Mouse (Mus musculus) forebrain, embryonic 13.5 days (tissue): ENCODE measurements around the gene Clps. TPM values are rescaled to one million over a fixed set of nuclear protein-coding genes. Genes with fewer than 3 reads are reported as not detected.
A peak's percentile ranks its signal among the peaks of the same experiment; 100 is the strongest.

Experiments
- ATAC-seq: fragments of 200-750 bp; cut with Nextera tagmentation; 2 replicates; pipeline ENCODE4 v1.8.0; 2017
- H3K27ac ChIP-seq: fragments of 300-500 bp; sonication (generic); 2 replicates; pipeline ENCODE4 v1.5.1; 2015; ENCODE audit warnings: inconsistent platforms, mild to moderate bottlenecking, moderate library complexity
- H3K27me3 ChIP-seq: fragments of 300-500 bp; sonication (generic); 2 replicates; pipeline ENCODE4 v1.6.1; 2015; ENCODE audit warnings: mild to moderate bottlenecking, inconsistent platforms
- H3K36me3 ChIP-seq: fragments of 300-500 bp; sonication (generic); 2 replicates; pipeline ENCODE4 v1.6.1; 2015; ENCODE audit warnings: mild to moderate bottlenecking, inconsistent platforms; ENCODE audit not compliant: poor library complexity, severe bottlenecking
- H3K4me1 ChIP-seq: fragments of 300-500 bp; sonication (generic); 2 replicates; pipeline ENCODE4 v1.6.1; 2015; ENCODE audit warnings: inconsistent platforms
- H3K4me2 ChIP-seq: fragments of 300-500 bp; sonication (generic); 2 replicates; pipeline ENCODE4 v1.6.1; 2015; ENCODE audit warnings: inconsistent platforms, mild to moderate bottlenecking, moderate library complexity
- H3K4me3 ChIP-seq: fragments of 300-500 bp; sonication (generic); 2 replicates; pipeline ENCODE4 v1.5.1; 2015; ENCODE audit warnings: mild to moderate bottlenecking, inconsistent platforms
- H3K9ac ChIP-seq: fragments of 300-500 bp; sonication (generic); 2 replicates; pipeline ENCODE4 v1.6.1; 2015; ENCODE audit warnings: mild to moderate bottlenecking, inconsistent platforms
- H3K9me3 ChIP-seq: fragments of 300-500 bp; sonication (generic); replicated peaks from 2 replicates; pipeline ENCODE4 v1.6.1; 2016; ENCODE audit warnings: inconsistent platforms
- WGBS: fragments of 180-500 bp; shearing (Covaris S2); methylation state at CpG from one replicate; pipeline ENCODE4 v1.1.7; 2015; 5-methylcytosine and 5-hydroxymethylcytosine counted together
- polyA plus RNA-seq: library from polyadenylated mRNA; unstranded; fragments of >200 nt; fragmentation: Nextera tagmentation; extraction: Ambion mirVana; gene quantifications from 2 replicates; pipeline ENCODE4 v1.2.1, GENCODE M21; 2015

Clps gene
- polyA plus RNA-seq, 1 experiment from 2014 or later, result 0.54 TPM

DNA sequence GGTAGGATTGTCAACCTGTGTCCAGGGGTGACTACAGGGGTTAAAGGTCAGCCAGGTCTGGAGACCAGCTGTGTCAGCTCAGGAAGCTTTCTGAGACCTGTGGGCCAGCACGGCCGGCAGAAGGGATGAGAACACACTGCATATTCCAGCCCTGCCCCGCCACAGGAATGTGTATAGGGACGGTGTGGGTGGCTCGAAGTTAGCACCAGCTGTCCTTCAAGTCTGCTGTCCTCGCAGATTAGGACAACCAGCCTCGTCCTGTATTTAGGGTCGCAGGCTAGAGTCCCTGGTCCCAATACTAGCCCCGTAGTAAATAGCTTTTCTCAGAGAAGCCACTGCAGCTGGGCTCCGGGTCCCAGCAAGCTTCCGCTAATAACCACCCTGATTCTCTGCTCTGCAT, 12.0 kb downstream of the Clps start:
- Histone ChIP-seq H3K27ac (no peak overlapping the region), H3K9me3 (no peaks in the 10 kb centered on the region), H3K9ac (no peak overlapping the region), H3K27me3 (no peaks in the 10 kb centered on the region), H3K4me1 (no peaks in the 10 kb centered on the region), H3K36me3 (no peaks in the 10 kb centered on the region), H3K4me3 (no peak overlapping the region), H3K4me2 (no peak overlapping the region)
- 81% methylated on average over 11 of the region's 11 CpGs for WGBS
- ATAC-seq, result no peak

DNA sequence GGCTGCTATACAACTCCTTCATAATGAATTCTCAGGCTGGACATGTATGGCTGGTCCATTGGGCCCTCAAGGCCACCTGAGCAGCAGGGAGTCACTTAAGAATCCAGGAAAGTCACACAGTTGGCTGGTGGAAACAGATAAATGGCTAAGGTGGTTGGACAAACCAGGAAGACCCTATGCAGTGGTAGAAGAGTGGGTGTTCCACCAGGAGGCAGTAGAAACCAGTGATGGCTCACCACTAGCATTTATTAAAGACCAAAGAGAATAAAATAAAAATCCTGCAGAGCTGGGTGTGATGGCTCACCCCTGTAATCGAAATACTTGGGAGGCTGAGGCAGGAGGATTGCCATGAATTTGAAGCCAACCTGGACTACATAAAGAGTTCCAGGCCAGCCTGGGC, 13.6 kb downstream of the Clps start:
- H3K4me2 ChIP-seq, result no peak overlapping the region
- H3K27me3 ChIP-seq, result no peaks in the 10 kb centered on the region
- no peaks in the 10 kb centered on the region for H3K36me3 ChIP-seq
- no peaks in the 10 kb centered on the region for H3K4me1 ChIP-seq
- no peak overlapping the region for H3K4me3 ChIP-seq
- no peak overlapping the region for H3K9ac ChIP-seq
- ATAC-seq, result no peak
- WGBS, result 87% methylated on average over 1 of the region's 1 CpGs
- H3K27ac ChIP-seq, result no peak overlapping the region
- peaks cover 1% of the 10 kb centered on the region for H3K9me3 ChIP-seq

DNA sequence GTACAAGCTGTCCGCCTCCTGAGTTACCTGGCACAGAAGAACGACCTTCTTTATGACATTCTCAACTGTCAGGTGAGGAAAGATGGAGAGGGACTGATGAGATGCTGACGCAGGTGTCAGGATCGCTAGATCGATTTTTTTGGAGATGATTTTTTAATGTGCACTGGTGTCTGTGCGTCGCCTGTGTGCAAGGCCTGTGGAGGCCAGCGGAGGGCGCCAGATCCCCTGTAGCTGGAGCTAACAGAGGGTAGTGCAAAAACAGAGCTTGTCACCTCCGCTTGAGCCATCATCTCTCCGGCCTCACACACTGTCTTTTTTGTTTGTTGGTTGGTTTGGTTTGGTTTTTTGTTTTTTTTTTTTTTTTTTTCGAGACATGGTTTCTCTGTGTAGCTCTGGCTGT, 22.7 kb downstream of the Clps start:
- Histone ChIP-seq H3K4me1 (no peaks in the 10 kb centered on the region), H3K4me2 (no peak overlapping the region), H3K27me3 (0 out of 2 replicates have a peak, but pooled peaks cover 3% of the 10 kb centered on the region), H3K4me3 (no peak overlapping the region), H3K9ac (no peak overlapping the region), H3K36me3 (no peaks in the 10 kb centered on the region), H3K27ac (no peak overlapping the region), H3K9me3 (peaks cover 13% of the 10 kb centered on the region)
- no peak for ATAC-seq
- WGBS, result 50% methylated on average over 12 of the region's 12 CpGs

DNA sequence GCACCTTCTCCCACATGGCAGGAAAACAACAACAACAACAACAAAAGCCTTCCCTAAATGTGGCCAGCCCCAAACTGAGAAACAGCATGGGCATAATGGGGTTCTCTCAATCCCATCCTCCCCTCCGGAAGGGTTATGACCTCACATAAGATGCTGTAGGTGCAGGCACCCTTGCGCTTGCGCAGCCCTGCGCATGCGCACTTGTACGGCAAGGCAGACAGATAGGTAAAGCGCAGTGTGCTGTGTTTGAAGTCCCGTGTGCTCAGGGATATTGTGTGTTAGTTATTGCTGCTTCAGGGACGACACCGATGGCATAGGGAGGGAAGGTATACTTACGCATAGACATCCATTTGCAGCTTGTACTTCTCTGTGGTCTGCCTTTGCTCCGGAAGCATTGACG, 27.2 kb downstream of the Clps start:
- H3K27ac ChIP-seq, result no peak overlapping the region
- H3K4me3 ChIP-seq, result no peak overlapping the region
- H3K4me1 ChIP-seq, result peaks cover 6% of the 10 kb centered on the region; the same call in 1 of the 2 replicates
- 94% methylated on average over 13 of the region's 13 CpGs for WGBS
- H3K9me3 ChIP-seq, result no peaks in the 10 kb centered on the region; the same call in 1 of the 2 replicates
- H3K9ac ChIP-seq, result no peak overlapping the region
- no peak for ATAC-seq
- peaks cover 10% of the 10 kb centered on the region for H3K27me3 ChIP-seq
- no peaks in the 10 kb centered on the region for H3K36me3 ChIP-seq
- no peak overlapping the region for H3K4me2 ChIP-seq

DNA sequence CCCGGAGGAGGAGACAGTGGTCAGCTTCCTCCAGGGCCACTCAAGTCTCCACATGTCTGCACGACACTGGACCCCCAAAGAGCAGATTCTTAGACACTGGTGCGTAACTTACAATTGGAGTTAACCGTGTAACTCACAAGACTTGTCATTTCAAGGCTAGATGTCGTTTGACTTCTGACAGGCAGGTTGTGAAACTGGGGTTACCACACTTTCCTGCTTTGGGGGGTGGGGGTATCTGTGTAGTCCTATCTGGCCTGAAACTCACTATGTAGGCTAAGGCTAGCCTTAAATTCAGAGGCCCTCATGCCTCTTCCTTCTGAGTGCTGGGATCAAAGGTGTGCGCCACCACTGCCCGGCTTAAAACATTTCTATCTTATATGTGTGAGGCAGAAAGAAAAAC, 28.0 kb downstream of the Clps start:
- H3K4me2 ChIP-seq, result no peak overlapping the region
- WGBS, result 85% methylated on average over 7 of the region's 7 CpGs

DNA sequence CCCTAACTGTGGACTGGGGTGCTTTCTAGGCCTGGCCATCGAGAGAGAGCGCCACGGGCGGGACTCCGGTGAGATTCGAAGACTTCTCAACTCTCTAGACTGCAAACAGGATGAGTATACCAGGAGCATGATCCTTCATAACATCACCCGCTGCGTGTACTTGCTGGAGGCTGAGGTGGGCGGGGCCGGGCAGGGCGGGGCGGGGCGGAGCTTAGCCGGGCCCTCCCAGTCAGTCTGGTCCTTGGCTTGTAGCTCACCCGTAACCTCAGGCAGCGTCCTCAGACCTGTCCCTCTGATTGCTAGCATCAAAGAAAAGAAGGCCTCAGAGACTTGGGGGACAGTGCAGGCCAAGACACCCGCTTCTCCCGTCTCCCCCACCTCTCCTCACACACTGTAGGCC, 28.6 kb downstream of the Clps start:
- Histone ChIP-seq H3K27ac (no peak overlapping the region), H3K4me2 (peak overlapping the region; percentile 25; the same call in 1 of the 2 replicates), H3K9me3 (no peaks in the 10 kb centered on the region), H3K4me3 (no peak overlapping the region), H3K36me3 (no peaks in the 10 kb centered on the region), H3K27me3 (peaks cover 7% of the 10 kb centered on the region), H3K9ac (no peak overlapping the region), H3K4me1 (peaks cover 12% of the 10 kb centered on the region; the same call in 1 of the 2 replicates)
- no peak for ATAC-seq
- WGBS, result 14% methylated on average over 17 of the region's 18 CpGs

More for the DNA sequence above, 28.0 kb downstream of the Clps start:
- no peaks in the 10 kb centered on the region for H3K9me3 ChIP-seq
- no peak overlapping the region for H3K4me3 ChIP-seq
- H3K36me3 ChIP-seq, result no peaks in the 10 kb centered on the region
- H3K27ac ChIP-seq, result no peak overlapping the region
- no peak overlapping the region for H3K9ac ChIP-seq
- no peak for ATAC-seq
- peaks cover 8% of the 10 kb centered on the region for H3K27me3 ChIP-seq
- H3K4me1 ChIP-seq, result peaks cover 11% of the 10 kb centered on the region; the same call in 1 of the 2 replicates

DNA sequence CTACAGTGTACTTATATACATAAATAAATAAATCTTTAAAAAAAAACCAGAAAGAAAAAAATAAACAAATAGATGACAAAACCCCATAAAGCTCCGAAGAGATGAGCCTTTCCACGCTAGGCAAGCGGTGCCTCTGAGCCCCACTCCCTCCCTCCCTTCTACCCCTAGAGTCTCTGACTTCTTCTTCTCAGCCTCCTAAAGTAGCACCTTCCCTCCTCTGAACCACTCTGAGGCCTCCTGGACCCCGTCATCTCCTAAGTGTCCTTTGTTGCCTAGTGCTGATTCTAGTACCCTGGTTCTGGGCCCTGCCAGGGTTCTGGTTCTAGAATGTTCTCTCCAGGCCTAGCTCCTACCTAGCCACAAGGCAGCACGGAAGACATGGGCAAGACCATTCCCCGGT, 30.1 kb downstream of the Clps start, which contains the start of gene Armc12:
Gene Armc12 (plus strand): TSS at position 301 of the 400 bp plus-strand sequence.
- Histone ChIP-seq H3K27me3 (peaks cover 7% of the 10 kb centered on the region), H3K9me3 (no peaks in the 10 kb centered on the region), H3K36me3 (no peaks in the 10 kb centered on the region), H3K4me3 (no peak within 1 kb of the TSS), H3K9ac (no peak within 1 kb of the TSS), H3K4me1 (peaks cover 12% of the 10 kb centered on the region; the same call in 1 of the 2 replicates), H3K4me2 (no peak within 1 kb of the TSS), H3K27ac (no peak within 1 kb of the TSS)
- 79% methylated on average over 6 of the region's 6 CpGs for WGBS
- ATAC-seq, result no peak

DNA sequence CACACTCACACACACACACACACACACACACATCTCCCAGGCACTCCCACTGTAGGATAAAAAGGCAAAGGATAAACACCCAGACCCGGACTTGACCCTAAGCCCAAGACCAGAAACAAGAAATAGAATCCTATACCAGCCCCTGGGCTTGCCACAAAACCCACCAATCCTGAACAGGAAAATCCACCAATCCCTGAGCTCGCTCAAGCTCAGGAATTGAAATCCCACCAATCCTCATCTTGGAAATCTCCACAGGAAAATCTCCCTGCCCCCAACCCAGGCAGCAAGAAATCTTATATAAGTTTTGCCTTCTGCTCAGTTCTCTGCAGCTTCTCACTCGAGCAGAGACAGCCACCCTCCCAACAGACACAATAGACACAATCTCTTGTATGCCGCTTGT, 31.4 kb downstream of the Clps start:
- Histone ChIP-seq H3K4me3 (no peak overlapping the region), H3K4me1 (peaks cover 12% of the 10 kb centered on the region; the same call in 1 of the 2 replicates), H3K9ac (no peak overlapping the region), H3K27me3 (peaks cover 18% of the 10 kb centered on the region), H3K9me3 (no peaks in the 10 kb centered on the region), H3K27ac (no peak overlapping the region), H3K4me2 (no peak overlapping the region), H3K36me3 (no peaks in the 10 kb centered on the region)
- no peak for ATAC-seq
- 77% methylated on average over 4 of the region's 4 CpGs for WGBS

DNA sequence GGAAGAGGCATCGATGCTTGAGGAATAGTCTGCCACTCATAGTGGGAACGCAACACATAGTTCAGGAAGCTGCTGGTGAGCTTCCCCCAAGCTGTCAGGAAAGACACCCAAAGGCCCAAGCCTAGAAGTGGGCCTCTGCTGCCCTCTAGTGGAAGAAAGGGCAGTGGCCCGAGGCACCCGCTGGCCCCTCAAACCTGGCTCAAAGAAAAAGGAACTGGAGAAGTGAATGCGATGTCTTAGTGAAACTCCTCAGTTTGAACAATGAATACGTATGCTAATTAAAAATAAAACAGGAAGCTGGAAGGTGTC, 32.6 kb downstream of the Clps start:
- peak; percentile 68; the same call in 1 of the 2 replicates for ATAC-seq
- no peaks in the 10 kb centered on the region for H3K9me3 ChIP-seq
- WGBS, result 2% methylated on average over 6 of the region's 6 CpGs

DNA sequence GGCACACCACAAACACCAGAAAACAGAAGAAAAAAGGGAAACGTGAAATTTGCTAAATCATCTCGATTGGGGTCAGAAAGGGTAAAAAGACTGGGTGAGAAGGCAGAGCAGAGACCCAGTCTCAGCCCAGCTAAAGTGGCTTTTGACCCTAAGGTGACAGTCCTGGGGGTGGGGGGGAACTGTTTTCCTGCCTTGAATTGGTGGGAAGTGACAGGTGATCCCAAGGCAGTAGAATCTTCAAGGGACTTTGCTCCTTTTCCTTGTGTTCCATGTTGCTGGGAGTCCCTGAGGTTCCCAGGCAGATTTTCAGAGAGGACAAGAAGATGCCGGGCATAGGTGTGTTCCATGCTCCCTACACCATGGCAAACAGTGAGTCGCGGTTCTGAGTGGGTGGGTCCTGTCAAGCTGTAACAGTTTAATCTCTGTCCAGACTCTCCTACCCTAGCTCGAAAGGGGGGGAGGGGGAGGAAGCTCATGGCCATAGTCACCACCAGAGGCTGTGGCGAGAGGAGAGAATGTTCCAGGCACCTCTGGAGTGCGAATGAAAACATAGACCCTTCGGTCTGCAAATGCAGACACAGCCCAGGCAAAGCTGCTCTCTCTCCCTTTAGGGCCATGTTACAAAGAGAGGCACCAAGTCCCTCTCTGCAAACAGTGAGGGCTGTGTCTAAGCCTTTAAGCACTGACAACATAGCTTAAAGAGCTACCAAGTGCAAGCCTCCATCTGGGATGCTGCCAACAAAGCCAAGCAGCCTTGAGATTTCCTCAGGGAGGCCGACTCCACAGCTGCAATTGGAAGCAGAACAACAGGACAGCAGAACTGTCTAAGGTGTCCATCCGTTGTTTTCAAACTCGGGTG, 33.2 kb downstream of the Clps start:
- Histone ChIP-seq H3K36me3 (no peaks in the 10 kb centered on the region), H3K4me1 (peaks cover 20% of the 10 kb centered on the region), H3K4me3 (no peak overlapping the region), H3K4me2 (peak overlapping the region; percentile 30), H3K9ac (0 out of 2 replicates have a peak overlapping the region, but pooled peaks have one; percentile 31), H3K27ac (no peak overlapping the region), H3K27me3 (peaks cover 22% of the 10 kb centered on the region), H3K9me3 (no peaks in the 10 kb centered on the region)
- 49% methylated on average over 12 of the region's 12 CpGs for WGBS
- ATAC-seq, result no peak

More for the DNA sequence above, 32.6 kb downstream of the Clps start:
- Histone ChIP-seq H3K4me2 (peak overlapping the region; percentile 30), H3K9ac (0 out of 2 replicates have a peak overlapping the region, but pooled peaks have one; percentile 31), H3K4me3 (no peak overlapping the region), H3K36me3 (no peaks in the 10 kb centered on the region), H3K27ac (no peak overlapping the region), H3K4me1 (peaks cover 20% of the 10 kb centered on the region; the same call in 1 of the 2 replicates), H3K27me3 (peaks cover 22% of the 10 kb centered on the region)

DNA sequence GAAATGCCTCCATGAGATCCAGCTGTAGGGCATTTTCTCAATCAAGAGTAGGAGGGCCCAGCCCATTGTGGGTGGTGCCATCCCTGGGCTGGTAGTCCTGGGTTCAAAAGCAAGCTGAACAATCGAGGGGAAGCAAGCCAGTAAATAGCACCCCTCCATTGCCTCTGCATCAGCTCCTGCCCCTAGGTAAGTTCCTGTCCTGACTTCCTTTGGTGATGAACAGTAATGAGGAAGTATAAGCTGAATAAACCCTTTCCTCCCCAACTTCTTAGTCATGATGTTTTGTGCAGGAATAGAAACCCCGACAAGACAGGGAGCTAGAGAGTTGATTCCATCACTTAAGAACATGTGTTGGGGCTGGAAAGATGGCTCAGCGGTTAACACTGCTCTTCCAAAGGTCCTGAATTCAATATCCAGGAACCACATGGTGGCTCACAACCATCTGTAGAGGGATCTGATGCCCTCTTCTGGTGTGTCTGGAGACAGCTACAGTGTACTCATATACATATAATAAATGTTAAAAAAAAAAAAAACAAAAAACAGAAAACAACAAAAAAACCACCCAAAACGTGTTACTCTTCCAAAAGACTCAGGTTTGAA, 35.6 kb downstream of the Clps start:
- WGBS, result 76% methylated on average over 4 of the region's 4 CpGs
- Histone ChIP-seq H3K4me1 (peaks cover 21% of the 10 kb centered on the region), H3K4me3 (no peak overlapping the region), H3K9me3 (no peaks in the 10 kb centered on the region), H3K4me2 (no peak overlapping the region), H3K36me3 (no peaks in the 10 kb centered on the region), H3K27me3 (peaks cover 23% of the 10 kb centered on the region), H3K27ac (no peak overlapping the region), H3K9ac (no peak overlapping the region)
- ATAC-seq, result no peak

DNA sequence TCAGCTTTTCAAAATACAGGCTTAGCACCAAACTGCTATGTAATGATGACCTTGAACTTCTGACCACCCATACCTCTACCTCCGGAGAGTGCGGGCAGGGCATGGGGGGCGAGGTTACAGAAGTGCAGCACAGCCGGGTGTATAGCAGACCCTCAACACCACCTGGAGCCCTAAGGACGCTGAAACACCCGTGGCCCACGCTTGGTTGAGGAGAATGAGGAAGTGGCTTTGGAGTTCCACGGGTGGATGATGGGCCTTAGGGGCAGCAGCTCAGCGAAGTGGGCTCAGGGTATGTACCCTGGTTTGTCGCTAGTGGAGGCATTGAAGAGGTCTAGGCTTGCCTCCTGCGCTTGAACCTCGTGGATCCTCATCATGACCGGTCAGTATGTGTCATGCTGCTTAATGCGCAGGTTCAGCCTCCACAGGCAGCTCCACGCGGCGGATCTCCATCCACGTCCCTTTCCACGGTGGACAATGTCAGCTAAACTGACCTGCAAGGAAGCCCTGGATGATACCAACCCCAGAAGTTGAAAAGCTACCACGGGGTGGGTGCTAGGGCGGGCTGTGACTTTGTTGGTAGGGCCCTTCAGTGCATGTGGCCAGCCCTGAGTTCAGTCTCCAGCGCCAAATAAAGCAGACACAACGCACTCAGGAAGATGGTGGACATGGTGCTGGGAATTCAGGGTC, 36.4 kb downstream of the Clps start:
- no peak overlapping the region for H3K4me3 ChIP-seq
- H3K9me3 ChIP-seq, result no peaks in the 10 kb centered on the region
- peaks cover 21% of the 10 kb centered on the region for H3K4me1 ChIP-seq
- no peak for ATAC-seq
- no peak overlapping the region for H3K9ac ChIP-seq
- WGBS, result 91% methylated on average over 23 of the region's 23 CpGs
- H3K27ac ChIP-seq, result no peak overlapping the region
- peaks cover 23% of the 10 kb centered on the region for H3K27me3 ChIP-seq
- peak overlapping the region; percentile 89; the same call in 1 of the 2 replicates for H3K4me2 ChIP-seq
- H3K36me3 ChIP-seq, result no peaks in the 10 kb centered on the region
